Mouse (Mus musculus) C2C12 (cell line): ENCODE measurements around the gene Acot11. TPM values are rescaled to one million over a fixed set of nuclear protein-coding genes. Genes with fewer than 3 reads are reported as not detected.

Source experiments
- H3K27me3 ChIP-seq: one replicate; pipeline ENCODE4 v1.6.1; 2011; ENCODE audit not compliant: control insufficient read depth, insufficient read depth, insufficient read length
- H3K36me3 ChIP-seq: one replicate; pipeline ENCODE4 v1.6.1; 2011; ENCODE audit not compliant: control insufficient read depth, insufficient read depth
- H3K4me3 ChIP-seq: one replicate; pipeline ENCODE4 v1.5.1; 2011; ENCODE audit warnings: mild to moderate bottlenecking, control low read depth; ENCODE audit not compliant: poor library complexity, insufficient read depth, severe bottlenecking
- H3K79me2 ChIP-seq: one replicate; pipeline ENCODE4 v1.6.1; 2011; ENCODE audit not compliant: control insufficient read depth, insufficient read depth
- H3K79me3 ChIP-seq: one replicate; pipeline ENCODE4 v1.6.1; 2011; ENCODE audit warnings: low read depth, control low read depth
- H3ac ChIP-seq: one replicate; pipeline ENCODE3; 2011; ENCODE audit warnings: low read depth; ENCODE audit not compliant: control insufficient read depth, insufficient read length
- CEBPB ChIP-seq: IDR thresholded peaks from one replicate; pipeline ENCODE4 v1.6.1; 2011; ENCODE audit warnings: low read depth, mild to moderate bottlenecking, control low read depth, moderate library complexity
- CTCF ChIP-seq: IDR thresholded peaks from one replicate; pipeline ENCODE4 v1.5.1; 2011; ENCODE audit not compliant: control insufficient read depth, insufficient read depth, insufficient read length
- FOSL1 ChIP-seq: IDR thresholded peaks from one replicate; pipeline ENCODE4 v1.8.0; 2011; ENCODE audit warnings: mild to moderate bottlenecking, low read length; ENCODE audit not compliant: poor library complexity, insufficient read depth, severe bottlenecking
- MAX ChIP-seq: IDR thresholded peaks from one replicate; pipeline ENCODE4 v1.6.1; 2011; ENCODE audit warnings: mild to moderate bottlenecking, control low read depth
- MYOD1 ChIP-seq: IDR thresholded peaks from one replicate; pipeline ENCODE4 v1.6.1; 2011; ENCODE audit warnings: low read depth; ENCODE audit not compliant: control insufficient read depth, insufficient read length
- MYOG ChIP-seq: IDR thresholded peaks from one replicate; pipeline ENCODE4 v1.6.1; 2011; ENCODE audit not compliant: control insufficient read depth, insufficient read length; ENCODE audit errors: extremely low read depth
- USF1 ChIP-seq: IDR thresholded peaks from one replicate; pipeline ENCODE4 v1.6.1; 2011; ENCODE audit warnings: low read depth, mild to moderate bottlenecking, control low read depth, moderate library complexity
- long read RNA-seq, 2 experiments: library from polyadenylated mRNA; unstranded; transcript quantifications; one replicate each; pipeline ENCODE4 v2.0.0; 2019 to 2020
- polyA plus RNA-seq: library from polyadenylated mRNA; unstranded; fragments of >200 nt; fragmentation: generic; extraction: Trizol; gene quantifications from one replicate; pipeline ENCODE4 v1.2.1, GENCODE M21; 2012; ENCODE audit warnings: missing spikeins

Acot11 gene
- polyA plus RNA-seq = 0.54 TPM
- long read RNA-seq, experiment 1, partial matches to known transcripts = 0 of 2 reads
- long read RNA-seq, experiment 1, other reads (novel, unspliced or antisense) = 2 of 2 reads
- long read RNA-seq, experiment 2, partial matches to known transcripts = 0 of 1 reads
- long read RNA-seq, experiment 2, other reads (novel, unspliced or antisense) = 1 of 1 reads

DNA sequence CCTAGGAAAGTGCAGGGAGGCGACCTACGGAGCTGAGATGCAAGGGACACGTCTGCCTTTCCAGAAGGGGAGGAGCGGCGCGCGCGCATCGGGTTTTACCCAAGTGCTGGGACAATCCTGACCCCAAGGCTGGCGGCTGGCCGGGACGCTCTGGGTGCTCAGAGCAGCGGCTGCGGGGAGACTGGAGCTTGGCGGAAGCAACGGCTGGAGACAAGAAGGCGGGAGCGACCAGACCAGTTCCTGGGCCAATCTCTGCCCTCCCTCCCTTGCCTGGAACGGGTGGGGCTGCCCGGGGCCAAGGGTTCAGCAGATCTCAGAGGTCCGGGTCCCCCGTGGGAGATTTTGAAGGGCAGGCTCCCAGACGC, at the start of gene Acot11:
Acot11 (minus strand) TSS at position 89 of the 365 bp plus-strand sequence.
- Histone ChIP-seq H3K4me3 (no peak within 1 kb of the TSS), H3K79me3 (no peaks in the 10 kb centered on the region), H3K79me2 (no peaks in the 10 kb centered on the region), H3ac (no peak within 1 kb of the TSS), H3K36me3 (no peaks in the 10 kb centered on the region), H3K27me3 (no peaks in the 10 kb centered on the region)
- TF ChIP-seq MYOG (no peak), FOSL1 (no peak), CEBPB (no peak), MYOD1 (no peak), USF1 (no peak), MAX (no peak), CTCF (no peak)

- Histone ChIP-seq H3K36me3 (no peaks in the 10 kb centered on the region), H3K79me3 (no peaks in the 10 kb centered on the region), H3K79me2 (no peaks in the 10 kb centered on the region), H3K4me3 (no peak overlapping the region), H3K27me3 (no peaks in the 10 kb centered on the region), H3ac (no peak overlapping the region)
- no peak for TF ChIP-seq FOSL1
- no peak for TF ChIP-seq MYOG
- no peak for TF ChIP-seq CTCF
- TF ChIP-seq MYOD1 = no peak
- TF ChIP-seq CEBPB = no peak
- TF ChIP-seq USF1 = no peak
- TF ChIP-seq MAX = no peak
Measured at GRCm38 (mm10) chr4:106848290-106849092, 43.7 kb upstream of the Acot11 start.

DNA sequence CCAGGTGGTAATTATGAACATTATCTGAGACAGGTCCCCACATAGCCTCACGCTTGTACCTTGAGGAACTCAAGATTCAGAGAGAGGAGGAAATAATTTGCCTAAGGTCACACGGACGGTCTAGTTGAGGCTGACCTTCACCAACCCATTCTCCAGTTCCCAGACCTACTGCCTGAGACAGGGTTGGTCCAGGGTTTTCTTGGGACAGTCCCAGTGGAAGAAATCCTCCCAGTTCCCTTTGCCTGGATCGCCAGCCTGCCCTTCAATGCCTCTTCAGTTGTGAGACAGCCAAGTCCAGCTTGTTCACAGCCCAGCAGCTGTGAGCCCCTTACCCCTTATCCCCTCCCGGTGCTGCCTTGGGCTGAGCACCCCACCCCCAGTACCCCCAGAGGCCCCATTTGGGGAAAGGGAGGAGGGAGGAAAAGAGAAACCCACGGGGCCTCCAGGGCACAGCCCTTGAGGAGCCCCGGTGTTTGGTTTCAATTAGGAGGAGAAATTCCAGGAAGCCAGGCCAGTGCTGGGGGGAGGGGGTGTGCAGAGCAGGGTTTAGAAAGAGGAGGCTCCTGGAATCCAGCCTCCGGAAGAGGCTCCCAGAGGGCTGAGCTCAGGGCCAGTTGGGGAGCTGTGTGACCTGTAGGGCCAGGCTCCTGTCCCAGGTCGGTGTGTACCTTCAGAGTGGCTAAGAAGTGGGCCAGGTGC, 42.9 kb upstream of the Acot11 start:
- Histone ChIP-seq H3K27me3 (no peaks in the 10 kb centered on the region), H3K79me3 (no peaks in the 10 kb centered on the region), H3ac (no peak overlapping the region), H3K79me2 (no peaks in the 10 kb centered on the region), H3K4me3 (no peak overlapping the region), H3K36me3 (no peaks in the 10 kb centered on the region)
- TF ChIP-seq MYOG (no peak), MYOD1 (no peak), MAX (no peak), CEBPB (no peak), CTCF (no peak)

DNA sequence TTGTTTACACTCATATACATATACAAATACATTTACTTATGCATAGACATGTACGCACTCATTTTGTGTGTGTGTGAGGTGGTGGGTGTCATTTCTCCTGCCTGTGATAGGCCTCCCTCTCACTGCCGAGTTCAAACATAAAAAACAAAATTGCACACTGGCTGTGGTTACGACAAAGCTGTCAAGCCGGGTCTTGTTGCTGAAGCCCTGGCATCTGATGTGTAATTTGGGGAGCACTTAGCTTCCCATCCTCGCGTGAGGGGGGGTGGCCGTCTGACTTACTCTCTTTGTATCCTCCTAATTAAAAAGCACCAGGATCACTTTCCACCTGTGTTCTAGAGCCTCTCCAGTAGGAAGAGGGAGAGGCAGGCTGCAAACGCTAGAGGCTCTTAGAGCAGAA, 37.8 kb upstream of the Acot11 start:
- H3K79me3 ChIP-seq = no peaks in the 10 kb centered on the region
- H3K36me3 ChIP-seq = no peaks in the 10 kb centered on the region
- no peak overlapping the region for H3ac ChIP-seq
- H3K27me3 ChIP-seq = no peaks in the 10 kb centered on the region
- no peak overlapping the region for H3K4me3 ChIP-seq
- no peaks in the 10 kb centered on the region for H3K79me2 ChIP-seq
- no peak for TF ChIP-seq USF1
- no peak for TF ChIP-seq MYOD1
- TF ChIP-seq FOSL1 = no peak
- no peak for TF ChIP-seq CEBPB
- no peak for TF ChIP-seq CTCF
- TF ChIP-seq MYOG = no peak
- TF ChIP-seq MAX = no peak

GRCm38 (mm10) chr4:106841856-106842255, 37.1 kb upstream of the Acot11 start:
- Histone ChIP-seq H3K4me3 (no peak overlapping the region), H3K79me2 (no peaks in the 10 kb centered on the region), H3ac (no peak overlapping the region), H3K79me3 (no peaks in the 10 kb centered on the region), H3K27me3 (no peaks in the 10 kb centered on the region), H3K36me3 (no peaks in the 10 kb centered on the region)
- TF ChIP-seq MYOG = no peak
- TF ChIP-seq MYOD1 = no peak
- TF ChIP-seq USF1 = no peak
- TF ChIP-seq CTCF = no peak
- no peak for TF ChIP-seq CEBPB
- no peak for TF ChIP-seq FOSL1
- TF ChIP-seq MAX = no peak

GRCm38 (mm10) chr4:106841303-106841702, 36.5 kb upstream of the Acot11 start:
- TF ChIP-seq MYOD1 = no peak
- no peak for TF ChIP-seq FOSL1
- no peak for TF ChIP-seq USF1
- no peak for TF ChIP-seq MAX
- no peak for TF ChIP-seq CEBPB
- TF ChIP-seq CTCF = no peak
- no peak for TF ChIP-seq MYOG
- H3ac ChIP-seq = no peak overlapping the region
- no peaks in the 10 kb centered on the region for H3K27me3 ChIP-seq
- no peaks in the 10 kb centered on the region for H3K79me2 ChIP-seq
- H3K36me3 ChIP-seq = no peaks in the 10 kb centered on the region
- no peak overlapping the region for H3K4me3 ChIP-seq
- no peaks in the 10 kb centered on the region for H3K79me3 ChIP-seq
